Mouse (Mus musculus) pancreas, adult 10 weeks (tissue): ENCODE results near the gene Alox12. TPM values are rescaled to one million over a fixed set of nuclear protein-coding genes. Genes with fewer than 3 reads are reported as not detected.

ENCODE experiments used
- polyA plus RNA-seq: library from polyadenylated mRNA; stranded (reverse); fragments of 350-450 nt; fragmentation: Illumina TruSeq; extraction: RNeasy Lipid Tissue Mini Kit (QIAGEN cat#74804); gene quantifications from one replicate; pipeline ENCODE4 v1.2.3, GENCODE M21; 2015; ENCODE audit warnings: low read depth, low replicate concordance; ENCODE audit not compliant: insufficient read depth

Alox12 gene
- 3.0 TPM for polyA plus RNA-seq

DNA sequence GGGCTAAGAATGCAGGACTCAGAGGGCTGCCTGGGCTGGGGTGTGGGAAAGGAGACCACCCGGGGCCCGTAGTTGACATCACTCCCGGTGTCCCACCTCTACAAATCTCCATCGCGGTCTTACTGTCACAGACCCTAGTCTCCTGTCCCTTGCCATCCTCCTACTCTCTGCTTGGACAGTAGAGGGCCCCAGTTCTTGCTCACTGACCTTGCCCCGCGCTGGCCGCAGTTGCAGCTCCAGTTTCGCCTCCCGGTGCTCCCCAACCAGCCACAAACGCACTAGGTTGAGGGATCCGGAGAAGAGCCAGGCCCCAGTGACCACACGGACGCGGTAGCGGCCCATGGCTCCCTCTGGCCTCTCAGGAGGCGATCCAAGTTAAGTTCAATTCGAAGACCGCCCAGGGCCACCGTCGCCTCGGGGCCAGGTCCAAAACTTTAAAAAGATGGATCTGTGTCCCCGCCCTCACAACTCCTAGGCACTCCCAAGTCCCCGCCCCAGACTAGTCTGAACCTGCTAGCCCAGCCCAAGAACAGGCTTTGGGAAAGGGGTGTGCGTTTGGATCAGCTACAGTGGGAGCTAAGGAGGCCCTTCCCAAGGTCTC lies at the start of gene Alox12:
TSS of gene Alox12 (minus strand) at position 423 of the 601 bp plus-strand sequence.

DNA sequence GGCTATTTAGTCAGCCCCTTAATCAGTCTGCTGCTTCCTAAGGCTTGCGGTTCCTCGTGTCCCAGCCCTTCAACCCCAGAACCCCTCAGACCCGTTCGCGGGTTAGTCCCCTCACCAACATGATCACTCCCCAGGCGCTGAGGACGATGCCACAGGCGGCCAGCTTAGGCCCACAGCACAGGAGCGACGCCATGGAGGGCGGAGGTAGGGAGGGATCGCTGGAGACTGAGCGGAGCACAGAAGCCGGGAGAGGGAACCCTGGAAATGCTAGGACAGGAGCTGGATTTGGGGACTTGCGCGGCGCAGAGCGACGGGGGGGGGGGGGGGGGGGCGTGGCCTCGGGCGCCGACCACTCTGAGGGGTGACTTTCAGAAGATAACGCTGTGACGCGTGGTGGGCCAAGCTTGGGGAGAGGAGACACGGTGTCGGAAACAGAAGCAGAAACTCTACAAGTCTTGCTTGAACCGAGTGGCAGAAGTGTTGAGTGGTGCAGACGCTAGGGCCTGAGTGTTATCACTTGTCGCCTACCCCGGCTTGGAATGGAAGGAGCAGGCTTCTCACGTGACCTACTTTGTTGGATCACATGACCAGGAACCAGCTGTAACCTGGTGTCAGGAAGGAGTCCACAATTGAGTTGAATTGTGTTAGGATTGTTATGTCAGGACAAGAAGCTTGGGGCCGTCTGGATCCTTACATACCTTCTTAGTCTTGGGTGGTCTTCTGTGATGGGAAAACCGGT lies 15.4 kb downstream of the Alox12 start, which contains the start of the genes Gm21988 and Rnasek:
TSS of gene Gm21988 (minus strand) at position 290 of the 739 bp plus-strand sequence.
TSS of gene Rnasek (minus strand) at position 302 of the 739 bp plus-strand sequence.

DNA sequence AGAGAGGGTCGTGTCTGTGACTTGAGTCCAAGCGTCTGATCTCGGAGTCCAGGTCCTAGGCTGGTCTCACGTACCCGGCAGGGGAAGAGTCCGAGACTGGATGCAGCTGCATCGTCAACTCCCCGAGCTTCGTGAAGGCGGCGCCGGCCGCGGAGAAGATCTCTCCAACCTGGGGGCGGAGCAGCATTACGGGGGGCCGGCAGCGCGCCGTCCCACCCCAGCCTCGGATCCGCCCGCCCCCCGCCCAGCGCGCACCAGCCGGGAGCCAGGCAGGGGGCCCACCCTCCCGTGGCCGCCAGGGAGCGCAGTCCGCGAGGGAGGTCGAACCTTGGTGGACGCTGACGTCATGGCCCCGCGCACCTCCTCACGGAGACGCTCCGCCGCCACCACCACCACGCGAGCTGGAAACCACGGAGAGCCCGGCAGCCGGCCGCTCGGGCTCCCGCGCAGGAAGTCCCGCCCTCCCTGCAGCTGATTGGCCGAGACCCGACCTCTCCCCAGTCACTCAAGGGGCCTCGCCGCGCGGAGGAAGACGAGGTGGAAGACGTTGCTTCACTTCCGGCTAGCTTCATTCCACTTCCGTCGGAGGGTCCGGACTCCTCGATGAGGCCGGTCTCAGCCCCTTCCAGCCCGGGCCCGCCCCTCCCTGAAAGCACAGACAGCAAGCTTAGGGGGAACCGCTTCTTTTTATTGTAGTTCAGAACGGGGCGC lies 17.5 kb downstream of the Alox12 start, which contains the start of gene 0610010K14Rik:
TSS of gene 0610010K14Rik (minus strand) at position 458 of the 711 bp plus-strand sequence.

DNA sequence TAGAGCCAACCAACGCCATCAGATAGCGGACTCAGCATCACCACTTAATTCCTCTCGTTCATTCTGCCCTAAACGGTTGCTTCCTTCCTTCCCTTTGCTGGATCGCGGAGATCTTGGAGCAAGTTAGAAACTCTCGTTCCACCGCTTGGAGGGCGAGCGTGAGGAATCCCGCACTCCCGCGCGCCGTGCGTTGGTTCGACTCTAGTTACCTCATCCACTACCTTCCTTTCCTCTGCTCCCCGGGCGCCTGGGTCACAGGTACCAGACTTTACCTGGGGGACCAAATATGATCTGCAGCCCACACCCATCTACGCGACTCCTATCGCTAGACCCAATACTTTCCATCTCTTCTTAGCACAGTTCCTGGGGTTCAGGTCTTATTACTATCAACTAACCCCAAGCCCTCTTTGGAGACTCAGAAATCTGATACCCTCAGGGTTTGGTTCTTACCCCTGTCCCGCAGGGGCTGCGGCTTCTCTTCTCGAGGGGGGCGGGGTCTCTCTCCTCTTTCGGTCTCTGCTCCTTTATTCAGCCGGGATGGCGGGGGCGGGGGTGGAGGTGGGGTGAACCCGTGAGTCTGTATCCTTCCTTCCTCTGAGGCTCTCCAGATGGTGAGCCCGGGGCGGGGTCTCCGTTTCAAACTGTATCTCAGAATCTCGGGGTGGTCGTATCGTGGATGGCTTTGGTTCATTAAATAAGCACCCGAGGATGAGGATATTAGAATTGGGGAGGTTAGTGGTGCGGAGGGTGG lies 25.7 kb downstream of the Alox12 start, which contains the start of gene Bcl6b:
TSS of gene Bcl6b (minus strand) at position 539 of the 751 bp plus-strand sequence.

DNA sequence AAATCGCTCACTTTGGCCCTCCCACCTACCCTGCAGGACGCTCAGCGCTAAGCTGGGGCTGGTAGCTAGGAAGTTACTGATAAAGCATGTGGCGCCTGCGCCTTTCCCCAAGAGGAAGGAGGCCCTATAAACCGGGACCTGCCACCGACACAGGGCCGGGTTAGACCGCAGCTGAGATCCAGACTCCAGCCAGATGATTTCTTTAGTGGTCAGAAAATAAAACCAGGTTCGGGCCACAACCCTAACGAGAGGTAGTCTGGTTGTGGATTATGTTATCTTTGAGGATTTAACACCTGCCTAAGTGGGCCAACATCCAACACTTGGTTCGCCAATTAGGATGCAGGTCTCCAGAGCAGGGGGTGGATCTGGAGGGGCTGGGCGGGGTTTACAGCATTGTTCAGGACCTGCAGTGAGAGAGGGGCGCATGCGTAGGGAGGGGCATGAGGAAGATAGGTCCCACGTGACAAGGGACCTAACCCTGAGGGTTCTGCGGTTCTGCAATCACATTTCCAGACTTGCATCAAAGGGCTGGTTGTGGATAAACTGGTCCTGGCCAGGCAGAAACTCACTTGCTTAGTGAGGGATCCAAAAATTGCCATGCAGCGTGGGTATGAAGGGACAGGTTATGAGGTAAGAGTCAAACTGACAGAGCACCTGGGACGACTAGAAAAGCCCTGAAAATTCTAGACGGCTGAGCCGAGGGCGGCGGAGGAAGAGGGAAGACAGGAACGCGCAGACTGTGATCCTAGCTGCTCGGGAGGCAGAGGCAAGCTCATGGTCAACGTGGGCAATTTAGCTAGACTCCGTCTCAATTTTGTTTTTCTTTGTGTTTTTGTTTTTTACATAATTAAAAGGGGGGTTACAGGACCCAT lies 34.2 kb downstream of the Alox12 start, which contains the start of gene Slc16a13:
TSS of gene Slc16a13 (minus strand) at position 334 of the 872 bp plus-strand sequence.

DNA sequence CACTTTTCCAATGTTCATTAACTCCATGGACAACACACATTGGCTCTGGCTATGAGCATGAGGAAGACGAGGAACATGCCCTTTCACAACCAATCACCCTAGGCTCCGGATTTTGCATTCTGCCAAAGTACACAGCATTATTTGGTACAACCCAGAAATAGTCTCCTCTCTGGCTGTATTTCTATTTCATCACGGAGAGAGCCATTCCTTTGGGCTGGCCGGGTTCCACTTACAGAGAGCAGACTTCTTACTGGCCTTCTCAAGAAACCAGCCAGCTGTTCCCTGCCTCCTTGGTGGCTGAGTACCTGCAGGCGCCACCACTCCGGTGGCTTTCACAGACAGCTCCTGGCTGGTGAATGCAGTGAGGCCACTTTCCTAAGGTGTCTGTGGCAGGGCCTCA lies 42.7 kb downstream of the Alox12 start, which contains the start of gene Slc16a11:
TSS of gene Slc16a11 (plus strand) at position 330 of the 400 bp plus-strand sequence.

Other genes with a start within 250 kb of the Alox12 start
- gene Acadvl, start 239.9 kb downstream of the Alox12 start, polyA plus RNA-seq = 25.2 TPM
- 8.8 TPM for gene Dlg4, start 238.4 kb downstream of the Alox12 start, polyA plus RNA-seq
- not detected for gene Asgr1, start 201.3 kb downstream of the Alox12 start, polyA plus RNA-seq
- not detected for gene Asgr2, start 162.7 kb downstream of the Alox12 start, polyA plus RNA-seq
- 8.1 TPM for gene Mgl2, start 125.0 kb downstream of the Alox12 start, polyA plus RNA-seq
- 6.6 TPM for gene Clec10a, start 99.2 kb downstream of the Alox12 start, polyA plus RNA-seq
- 1.8 TPM for gene Slc16a11, start 42.6 kb downstream of the Alox12 start, polyA plus RNA-seq
- 1.4 TPM for gene Slc16a13, start 34.3 kb downstream of the Alox12 start, polyA plus RNA-seq
- 3.7 TPM for gene Bcl6b, start 25.6 kb downstream of the Alox12 start, polyA plus RNA-seq
- 18.4 TPM for gene 0610010K14Rik, start 17.4 kb downstream of the Alox12 start, polyA plus RNA-seq
- 8.0 TPM for gene Gm21988, start 15.5 kb downstream of the Alox12 start, polyA plus RNA-seq
- gene Rnasek, start 15.5 kb downstream of the Alox12 start, polyA plus RNA-seq = 80.2 TPM
- not detected for gene Alox12e, start 67.3 kb upstream of the Alox12 start, polyA plus RNA-seq
- 2.8 TPM for gene Alox15, start 96.7 kb upstream of the Alox12 start, polyA plus RNA-seq
- gene Pelp1, start 154.7 kb upstream of the Alox12 start, polyA plus RNA-seq = 4.6 TPM
- 29.3 TPM for gene Arrb2, start 177.3 kb upstream of the Alox12 start, polyA plus RNA-seq
- gene Med11, start 196.6 kb upstream of the Alox12 start, polyA plus RNA-seq = 6.4 TPM
- 0.70 TPM for gene Zmynd15, start 204.1 kb upstream of the Alox12 start, polyA plus RNA-seq
- gene Cxcl16, start 204.6 kb upstream of the Alox12 start, polyA plus RNA-seq = 4.3 TPM
- 0.89 TPM for gene Tm4sf5, start 249.9 kb upstream of the Alox12 start, polyA plus RNA-seq